Mouse (Mus musculus): Measurements from ENCODE around the gene Chid1. TPM values are rescaled to one million over a fixed set of nuclear protein-coding genes. Genes with fewer than 3 reads are reported as not detected.

The Chid1 gene
- polyA plus RNA-seq, 1 experiment = 30.7 TPM

GRCm38 (mm10) chr7:141477578-141478269, 61.9 kb downstream of the Chid1 start:
- Histone ChIP-seq H3K4me1 (ENCODE audit: control insufficient read depth, insufficient read depth, insufficient read length, low read length) (peaks cover 35% of the 10 kb centered on the region), H3K27me3 (ENCODE audit: control insufficient read depth, insufficient read depth, low read length) (peaks cover 14% of the 10 kb centered on the region), H3K4me3 (ENCODE audit: low read depth, low read length) (no peak overlapping the region), H3K27ac (ENCODE audit: insufficient read depth, low read depth, low read length) (peak overlapping the region; percentile 72; the same call in 1 of the 2 replicates), H3K36me3 (ENCODE audit: control insufficient read depth, insufficient read depth, low read length) (peaks cover 2% of the 10 kb centered on the region; the same call in 1 of the 2 replicates)
- no peak for TF ChIP-seq CTCF (IDR thresholded peaks at IDR 0.05; ENCODE audit: extremely low read depth, insufficient read length, insufficient replicate concordance, low read depth, low read length)
- no peak for TF ChIP-seq POLR2A (IDR thresholded peaks at IDR 0.05; ENCODE audit: low read depth, low read length)
- WGBS = 45% methylated on average over 4 of the region's 4 CpGs

- peaks cover 8% of the 10 kb centered on the region for H3K27me3 ChIP-seq (ENCODE audit: control insufficient read depth, insufficient read depth, low read length)
- H3K4me1 ChIP-seq (ENCODE audit: control insufficient read depth, insufficient read depth, insufficient read length, low read length) = peaks cover 28% of the 10 kb centered on the region
- H3K36me3 ChIP-seq (ENCODE audit: control insufficient read depth, insufficient read depth, low read length) = peaks cover 5% of the 10 kb centered on the region; the same call in 1 of the 2 replicates
- TF ChIP-seq POLR2A (IDR thresholded peaks at IDR 0.05; ENCODE audit: low read depth, low read length) (no peak), CTCF (IDR thresholded peaks at IDR 0.05; ENCODE audit: extremely low read depth, insufficient read length, insufficient replicate concordance, low read depth, low read length) (no peak)
- peak overlapping the region; percentile 72 for H3K27ac ChIP-seq (ENCODE audit: insufficient read depth, low read depth, low read length)
- peak overlapping the region; percentile 89 for H3K4me3 ChIP-seq (ENCODE audit: low read depth, low read length)
- WGBS = 11% methylated on average over 7 of the region's 7 CpGs
Measured at GRCm38 (mm10) chr7:141476981-141477370, 62.7 kb downstream of the Chid1 start.

- peak overlapping the region; percentile 89 for H3K4me3 ChIP-seq (ENCODE audit: low read depth, low read length)
- TF ChIP-seq POLR2A (IDR thresholded peaks at IDR 0.05; ENCODE audit: low read depth, low read length) (no peak; the same call in none of the 2 replicates), CTCF (IDR thresholded peaks at IDR 0.05; ENCODE audit: extremely low read depth, insufficient read length, insufficient replicate concordance, low read depth, low read length) (no peak)
- H3K27me3 ChIP-seq (ENCODE audit: control insufficient read depth, insufficient read depth, low read length) = peaks cover 2% of the 10 kb centered on the region
- H3K4me1 ChIP-seq (ENCODE audit: control insufficient read depth, insufficient read depth, insufficient read length, low read length) = peaks cover 26% of the 10 kb centered on the region
- H3K36me3 ChIP-seq (ENCODE audit: control insufficient read depth, insufficient read depth, low read length) = peaks cover 9% of the 10 kb centered on the region
- H3K27ac ChIP-seq (ENCODE audit: insufficient read depth, low read depth, low read length) = peak overlapping the region; percentile 72
- 1% methylated on average over 17 of the region's 17 CpGs for WGBS
Measured at GRCm38 (mm10) chr7:141476226-141476980, 63.3 kb downstream of the Chid1 start.

- Histone ChIP-seq H3K36me3 (ENCODE audit: control insufficient read depth, insufficient read depth, low read length) (peaks cover 15% of the 10 kb centered on the region), H3K27me3 (ENCODE audit: control insufficient read depth, insufficient read depth, low read length) (no peaks in the 10 kb centered on the region), H3K27ac (ENCODE audit: insufficient read depth, low read depth, low read length) (peak overlapping the region; percentile 72), H3K4me3 (ENCODE audit: low read depth, low read length) (peak overlapping the region; percentile 89), H3K4me1 (ENCODE audit: control insufficient read depth, insufficient read depth, insufficient read length, low read length) (peaks cover 23% of the 10 kb centered on the region)
- WGBS = 1% methylated on average over 12 of the region's 12 CpGs
- TF ChIP-seq CTCF (IDR thresholded peaks at IDR 0.05; ENCODE audit: extremely low read depth, insufficient read length, insufficient replicate concordance, low read depth, low read length) = no peak
- TF ChIP-seq POLR2A (IDR thresholded peaks at IDR 0.05; ENCODE audit: low read depth, low read length) = no peak
Measured at GRCm38 (mm10) chr7:141475805-141476158, 63.9 kb downstream of the Chid1 start.

- TF ChIP-seq POLR2A (IDR thresholded peaks at IDR 0.05; ENCODE audit: low read depth, low read length) = peak; percentile 68
- no peak for TF ChIP-seq CTCF (IDR thresholded peaks at IDR 0.05; ENCODE audit: extremely low read depth, insufficient read length, insufficient replicate concordance, low read depth, low read length)
- under 1% methylated on average over 86 of the region's 87 CpGs for WGBS
- H3K27me3 ChIP-seq (ENCODE audit: control insufficient read depth, insufficient read depth, low read length) = no peaks in the 10 kb centered on the region
- H3K36me3 ChIP-seq (ENCODE audit: control insufficient read depth, insufficient read depth, low read length) = peaks cover 21% of the 10 kb centered on the region
- H3K4me3 ChIP-seq (ENCODE audit: low read depth, low read length) = peak within 1 kb of the TSS; percentile 89
- H3K4me1 ChIP-seq (ENCODE audit: control insufficient read depth, insufficient read depth, insufficient read length, low read length) = peaks cover 22% of the 10 kb centered on the region
- peak within 1 kb of the TSS; percentile 72 for H3K27ac ChIP-seq (ENCODE audit: insufficient read depth, low read depth, low read length)
Measured at GRCm38 (mm10) chr7:141475011-141475804, 64.4 kb downstream of the Chid1 start, which contains the start of the genes Polr2l and Tspan4. Gene Polr2l (minus strand): TSS chr7:141475132. Gene Tspan4 (plus strand): TSS chr7:141475240.

- H3K4me1 ChIP-seq (ENCODE audit: control insufficient read depth, insufficient read depth, insufficient read length, low read length) = peaks cover 26% of the 10 kb centered on the region
- no peaks in the 10 kb centered on the region for H3K27me3 ChIP-seq (ENCODE audit: control insufficient read depth, insufficient read depth, low read length)
- peaks cover 27% of the 10 kb centered on the region for H3K36me3 ChIP-seq (ENCODE audit: control insufficient read depth, insufficient read depth, low read length)
- under 1% methylated on average over 5 of the region's 5 CpGs for WGBS
- H3K4me3 ChIP-seq (ENCODE audit: low read depth, low read length) = peak overlapping the region; percentile 89
- no peak overlapping the region for H3K27ac ChIP-seq (ENCODE audit: insufficient read depth, low read depth, low read length)
- TF ChIP-seq POLR2A (IDR thresholded peaks at IDR 0.05; ENCODE audit: low read depth, low read length) = no peak
- TF ChIP-seq CTCF (IDR thresholded peaks at IDR 0.05; ENCODE audit: extremely low read depth, insufficient read length, insufficient replicate concordance, low read depth, low read length) = no peak
Measured at GRCm38 (mm10) chr7:141474160-141474559, 65.5 kb downstream of the Chid1 start.
